Mouse (Mus musculus): ENCODE measurements around the gene Gm11559. TPM values are rescaled to one million over a fixed set of nuclear protein-coding genes. Genes with fewer than 3 reads are reported as not detected.

Gene Gm11559
- polyA plus RNA-seq (2014; fragmentation: Illumina TruSeq; extraction: RNeasy Lipid Tissue Mini Kit (QIAGEN cat#74804)), result not detected

GRCm38 (mm10) chr11:99864176-99864575 lies at the start of gene Gm11559:
Gene Gm11559, plus strand, starts transcription at chr11:99864476.

GRCm38 (mm10) chr11:99815566-99815965 lies 48.7 kb upstream of the Gm11559 start, which contains the start of gene Gm11564:
Gene Gm11564, minus strand, starts transcription at chr11:99815666.

GRCm38 (mm10) chr11:99837966-99838365 lies 26.3 kb upstream of the Gm11559 start, which contains the start of gene 2300003K06Rik:
Gene 2300003K06Rik, minus strand, starts transcription at chr11:99838066.

GRCm38 (mm10) chr11:99851508-99851907 lies 12.8 kb upstream of the Gm11559 start, which contains the start of gene Krtap4-16:
Gene Krtap4-16, minus strand, starts transcription at chr11:99851608.

GRCm38 (mm10) chr11:99857617-99858016 lies 6.7 kb upstream of the Gm11559 start, which contains the start of gene Gm11568:
Gene Gm11568, plus strand, starts transcription at chr11:99857917.

GRCm38 (mm10) chr11:99873089-99873488 lies 8.8 kb downstream of the Gm11559 start, which contains the start of gene Krtap9-1:
Gene Krtap9-1, plus strand, starts transcription at chr11:99873389.

GRCm38 (mm10) chr11:99878887-99879286 lies 14.6 kb downstream of the Gm11559 start, which contains the start of gene Gm11567:
Gene Gm11567, plus strand, starts transcription at chr11:99879187.

GRCm38 (mm10) chr11:99907620-99908019 lies 43.3 kb downstream of the Gm11559 start, which contains the start of gene Krtap31-1:
Gene Krtap31-1, plus strand, starts transcription at chr11:99907920.

GRCm38 (mm10) chr11:99914451-99914850 lies 50.2 kb downstream of the Gm11559 start, which contains the start of gene Gm11565:
Gene Gm11565, plus strand, starts transcription at chr11:99914751.

Other genes starting within 250 kb of the Gm11559 start
- not detected for gene Krtap2-4, start 249.6 kb upstream of the Gm11559 start, polyA plus RNA-seq (2014; fragmentation: Illumina TruSeq; extraction: RNeasy Lipid Tissue Mini Kit (QIAGEN cat#74804))
- not detected for gene Gm11562, start 244.0 kb upstream of the Gm11559 start, polyA plus RNA-seq (2014; fragmentation: Illumina TruSeq; extraction: RNeasy Lipid Tissue Mini Kit (QIAGEN cat#74804))
- not detected for gene Krtap4-1, start 236.2 kb upstream of the Gm11559 start, polyA plus RNA-seq (2014; fragmentation: Illumina TruSeq; extraction: RNeasy Lipid Tissue Mini Kit (QIAGEN cat#74804))
- not detected for gene Krtap4-2, start 229.4 kb upstream of the Gm11559 start, polyA plus RNA-seq (2014; fragmentation: Illumina TruSeq; extraction: RNeasy Lipid Tissue Mini Kit (QIAGEN cat#74804))
- not detected for gene Krtap4-7, start 220.4 kb upstream of the Gm11559 start, polyA plus RNA-seq (2014; fragmentation: Illumina TruSeq; extraction: RNeasy Lipid Tissue Mini Kit (QIAGEN cat#74804))
- not detected for gene Gm11555, start 214.2 kb upstream of the Gm11559 start, polyA plus RNA-seq (2014; fragmentation: Illumina TruSeq; extraction: RNeasy Lipid Tissue Mini Kit (QIAGEN cat#74804))
- not detected for gene Gm11563, start 205.5 kb upstream of the Gm11559 start, polyA plus RNA-seq (2014; fragmentation: Illumina TruSeq; extraction: RNeasy Lipid Tissue Mini Kit (QIAGEN cat#74804))
- not detected for gene Krtap4-6, start 198.5 kb upstream of the Gm11559 start, polyA plus RNA-seq (2014; fragmentation: Illumina TruSeq; extraction: RNeasy Lipid Tissue Mini Kit (QIAGEN cat#74804))
- not detected for gene Gm14190, start 173.7 kb upstream of the Gm11559 start, polyA plus RNA-seq (2014; fragmentation: Illumina TruSeq; extraction: RNeasy Lipid Tissue Mini Kit (QIAGEN cat#74804))
- gene Gm14180, start 130.2 kb upstream of the Gm11559 start, polyA plus RNA-seq (2014; fragmentation: Illumina TruSeq; extraction: RNeasy Lipid Tissue Mini Kit (QIAGEN cat#74804)), result not detected
- not detected for gene Gm11595, start 91.6 kb upstream of the Gm11559 start, polyA plus RNA-seq (2014; fragmentation: Illumina TruSeq; extraction: RNeasy Lipid Tissue Mini Kit (QIAGEN cat#74804))
- not detected for gene Krtap4-8, start 83.8 kb upstream of the Gm11559 start, polyA plus RNA-seq (2014; fragmentation: Illumina TruSeq; extraction: RNeasy Lipid Tissue Mini Kit (QIAGEN cat#74804))
- gene Krtap4-9, start 79.3 kb upstream of the Gm11559 start, polyA plus RNA-seq (2014; fragmentation: Illumina TruSeq; extraction: RNeasy Lipid Tissue Mini Kit (QIAGEN cat#74804)), result not detected
- not detected for gene Gm11596, start 71.0 kb upstream of the Gm11559 start, polyA plus RNA-seq (2014; fragmentation: Illumina TruSeq; extraction: RNeasy Lipid Tissue Mini Kit (QIAGEN cat#74804))
- gene Gm11569, start 65.5 kb upstream of the Gm11559 start, polyA plus RNA-seq (2014; fragmentation: Illumina TruSeq; extraction: RNeasy Lipid Tissue Mini Kit (QIAGEN cat#74804)), result not detected
- not detected for gene Gm11554, start 60.0 kb upstream of the Gm11559 start, polyA plus RNA-seq (2014; fragmentation: Illumina TruSeq; extraction: RNeasy Lipid Tissue Mini Kit (QIAGEN cat#74804))
- gene Krtap4-13, start 54.6 kb upstream of the Gm11559 start, polyA plus RNA-seq (2014; fragmentation: Illumina TruSeq; extraction: RNeasy Lipid Tissue Mini Kit (QIAGEN cat#74804)), result not detected
- not detected for gene Gm11564, start 48.8 kb upstream of the Gm11559 start, polyA plus RNA-seq (2014; fragmentation: Illumina TruSeq; extraction: RNeasy Lipid Tissue Mini Kit (QIAGEN cat#74804))
- not detected for gene 2300003K06Rik, start 26.4 kb upstream of the Gm11559 start, polyA plus RNA-seq (2014; fragmentation: Illumina TruSeq; extraction: RNeasy Lipid Tissue Mini Kit (QIAGEN cat#74804))
- gene Krtap4-16, start 12.9 kb upstream of the Gm11559 start, polyA plus RNA-seq (2014; fragmentation: Illumina TruSeq; extraction: RNeasy Lipid Tissue Mini Kit (QIAGEN cat#74804)), result not detected
- gene Gm11568, start 6.6 kb upstream of the Gm11559 start, polyA plus RNA-seq (2014; fragmentation: Illumina TruSeq; extraction: RNeasy Lipid Tissue Mini Kit (QIAGEN cat#74804)), result not detected
- not detected for gene Krtap9-1, start 8.9 kb downstream of the Gm11559 start, polyA plus RNA-seq (2014; fragmentation: Illumina TruSeq; extraction: RNeasy Lipid Tissue Mini Kit (QIAGEN cat#74804))
- not detected for gene Gm11567, start 14.7 kb downstream of the Gm11559 start, polyA plus RNA-seq (2014; fragmentation: Illumina TruSeq; extraction: RNeasy Lipid Tissue Mini Kit (QIAGEN cat#74804))
- not detected for gene Krtap31-1, start 43.4 kb downstream of the Gm11559 start, polyA plus RNA-seq (2014; fragmentation: Illumina TruSeq; extraction: RNeasy Lipid Tissue Mini Kit (QIAGEN cat#74804))
- gene Gm11565, start 50.3 kb downstream of the Gm11559 start, polyA plus RNA-seq (2014; fragmentation: Illumina TruSeq; extraction: RNeasy Lipid Tissue Mini Kit (QIAGEN cat#74804)), result not detected
- gene Krtap31-2, start 71.8 kb downstream of the Gm11559 start, polyA plus RNA-seq (2014; fragmentation: Illumina TruSeq; extraction: RNeasy Lipid Tissue Mini Kit (QIAGEN cat#74804)), result not detected
- gene Krtap9-5, start 84.0 kb downstream of the Gm11559 start, polyA plus RNA-seq (2014; fragmentation: Illumina TruSeq; extraction: RNeasy Lipid Tissue Mini Kit (QIAGEN cat#74804)), result not detected
- not detected for gene Krtap29-1, start 114.6 kb downstream of the Gm11559 start, polyA plus RNA-seq (2014; fragmentation: Illumina TruSeq; extraction: RNeasy Lipid Tissue Mini Kit (QIAGEN cat#74804))
- gene Krtap16-1, start 122.1 kb downstream of the Gm11559 start, polyA plus RNA-seq (2014; fragmentation: Illumina TruSeq; extraction: RNeasy Lipid Tissue Mini Kit (QIAGEN cat#74804)), result not detected
- gene Krtap17-1, start 129.5 kb downstream of the Gm11559 start, polyA plus RNA-seq (2014; fragmentation: Illumina TruSeq; extraction: RNeasy Lipid Tissue Mini Kit (QIAGEN cat#74804)), result not detected
- not detected for gene Krt33a, start 151.7 kb downstream of the Gm11559 start, polyA plus RNA-seq (2014; fragmentation: Illumina TruSeq; extraction: RNeasy Lipid Tissue Mini Kit (QIAGEN cat#74804))
- not detected for gene Krt33b, start 165.4 kb downstream of the Gm11559 start, polyA plus RNA-seq (2014; fragmentation: Illumina TruSeq; extraction: RNeasy Lipid Tissue Mini Kit (QIAGEN cat#74804))
- gene Krt34, start 177.1 kb downstream of the Gm11559 start, polyA plus RNA-seq (2014; fragmentation: Illumina TruSeq; extraction: RNeasy Lipid Tissue Mini Kit (QIAGEN cat#74804)), result not detected
- not detected for gene Krt31, start 186.1 kb downstream of the Gm11559 start, polyA plus RNA-seq (2014; fragmentation: Illumina TruSeq; extraction: RNeasy Lipid Tissue Mini Kit (QIAGEN cat#74804))
- gene Krt32, start 223.8 kb downstream of the Gm11559 start, polyA plus RNA-seq (2014; fragmentation: Illumina TruSeq; extraction: RNeasy Lipid Tissue Mini Kit (QIAGEN cat#74804)), result not detected
- not detected for gene Krt35, start 231.8 kb downstream of the Gm11559 start, polyA plus RNA-seq (2014; fragmentation: Illumina TruSeq; extraction: RNeasy Lipid Tissue Mini Kit (QIAGEN cat#74804))
- not detected for gene Krt36, start 241.2 kb downstream of the Gm11559 start, polyA plus RNA-seq (2014; fragmentation: Illumina TruSeq; extraction: RNeasy Lipid Tissue Mini Kit (QIAGEN cat#74804))